ENCODE assay signal across 9 mouse cellular contexts in genomic region chr14:25636297-25636696, GRCm38 (mm10). TPM values are rescaled to one million over a fixed set of nuclear protein-coding genes. Genes with fewer than 3 reads are reported as not detected.
DNase-seq lines count a peak whose midpoint lies in the region; TF ChIP-seq lines count a peak whose summit lies in the region.
"Had no signal": no experiment of that assay in that cellular context is flagged by ENCODE, and none has a peak within 500 bp of the region (broad histone marks: within the 10 kb centered on the region; RNA-seq: fewer than 3 reads in every experiment).

No protein-coding gene starts in this region.

- dilution Hi-C loops in CH12.LX (cut with MboI; ENCODE audit: extremely low pct_ligation_motif_present, extremely low pct_unique_long_range_greater_than_20kb, low sequenced_read_pairs): no loop called here

- H3K9me3 ChIP-seq in CH12.LX (replicated peaks; ENCODE audit: low read length): no peaks in the 10 kb centered on the region
- H3K9me3 ChIP-seq: limb, embryonic 13.5 days had no signal

- no peak for TF ChIP-seq POLR2A in CH12.LX (IDR thresholded peaks at IDR 0.05; ENCODE audit: low read depth, low read length)

- TF ChIP-seq EP300 in CH12.LX (IDR thresholded peaks at IDR 0.05; ENCODE audit: low read length): no peak

- H3K79me2 ChIP-seq in CH12.LX (replicated peaks; ENCODE audit: control insufficient read depth, extremely low read depth, insufficient read depth, poor library complexity, severe bottlenecking): no peaks in the 10 kb centered on the region

- peaks cover 24 to 77% of the 10 kb centered on the region in 2 experiments for H3K36me3 ChIP-seq in CH12.LX (replicated peaks in 1 of 2; ENCODE audit: control insufficient read depth in 1 of 2, insufficient read depth in 1 of 2, low read length in 1 of 2)

- H3K27me3 ChIP-seq in CH12.LX (replicated peaks): no peaks in the 10 kb centered on the region
- H3K27me3 ChIP-seq: limb, embryonic 13.5 days had no signal

- no peak overlapping the region for H3K4me2 ChIP-seq in CH12.LX (ENCODE audit: insufficient read depth, low read depth, poor library complexity, severe bottlenecking)
- H3K4me2 ChIP-seq: limb, embryonic 13.5 days had no signal

- DNase-seq in gastrocnemius, adult 8-10 months (ENCODE audit: low spot score in 2 of 2): peak; percentile 21 to 26
- DNase-seq in gastrocnemius, postnatal 10 days: no peak
- DNase-seq in CH12.LX (ENCODE audit: extremely low read depth): no peak
- peak; percentile 76 to 77 for DNase-seq in cerebellum, postnatal 25 days
- peak; percentile 45 for DNase-seq in heart, postnatal 4 days
- no peak for DNase-seq in testis, postnatal 14 days (ENCODE audit: low spot score)
- no peak for DNase-seq in thymus, postnatal 25 days
- no peak for DNase-seq in embryo, embryonic 11 days

- no peak overlapping the region for H3K4me3 ChIP-seq in CH12.LX (replicated peaks in 1 of 3; ENCODE audit: low read depth in 2 of 3, low read length in 2 of 3, poor library complexity in 1 of 3)
- H3K4me3 ChIP-seq: limb, embryonic 13.5 days had no signal

- TF ChIP-seq CTCF in CH12.LX (conservative IDR thresholded peaks at IDR 0.05 in 1 of 2, IDR thresholded peaks at IDR 0.05 in 1 of 2; ENCODE audit: low read depth in 2 of 2, low read length in 2 of 2): no peak

- in situ Hi-C loops in CH12.LX (cut with MboI; ENCODE audit: low pct_ligation_motif_present, low pct_unique_long_range_greater_than_20kb, low sequenced_read_pairs): no loop called here

- H3K4me1 ChIP-seq in CH12.LX (ENCODE audit: control insufficient read depth in 1 of 2, insufficient read depth in 2 of 2): peaks cover 58 to 99% of the 10 kb centered on the region in 2 experiments

- H3K27ac ChIP-seq in CH12.LX (ENCODE audit: insufficient read depth, low read depth): peak overlapping the region; percentile 61

- no peak for TF ChIP-seq RAD21 in CH12.LX (IDR thresholded peaks at IDR 0.05; ENCODE audit: low read depth, low read length)

- H3K9ac ChIP-seq in CH12.LX (ENCODE audit: insufficient read depth, low read depth): no peak overlapping the region
- H3K9ac ChIP-seq: limb, embryonic 13.5 days had no signal

TF ChIP-seq in CH12.LX, 34 proteins besides CTCF, POLR2A, EP300 and RAD21:
- peak; percentile 32; the same call in 1 of the 2 replicates for TF ChIP-seq MAX (IDR thresholded peaks at IDR 0.05; ENCODE audit: low read length)
- no peak for TF ChIP-seq KAT2A (IDR thresholded peaks at IDR 0.05; ENCODE audit: insufficient replicate concordance, low read length)
TF ChIP-seq in CH12.LX: peak in this region for 1.

RNA-seq across cellular contexts. Expression of gene Ppif, which starts 57.7 kb away (rescaled TPM):
- total RNA-seq in gastrocnemius, adult 8-10 months (2022): 10 to 100 TPM; 22.9 to 29.3 (median 28.8) TPM
- total RNA-seq in gastrocnemius, postnatal 10 days (2021): 10 to 100 TPM; 35.7 to 39.2 TPM
- total RNA-seq in CH12.LX (2012; rRNA removed) (29.1 and 38.3 TPM in 2 replicates), CH12.LX (2014; rRNA removed) (50.3 and 52.9 TPM in 2 replicates)
- 99.3 and 106 TPM in 2 replicates for polyA plus RNA-seq in CH12.LX (2012; ENCODE audit: insufficient read length, low read depth)
- 100 to 1,000 TPM; 188 to 208 TPM for total RNA-seq in heart, postnatal 4 days (2021)

Comparison
In these comparisons a context has a peak if more than half of its experiments do, and no peak if none do; other contexts are left out.
1. DNase-seq: peak in gastrocnemius, adult 8-10 months (2 of 2), cerebellum, postnatal 25 days (2 of 2) and heart, postnatal 4 days (single experiment); none in gastrocnemius, postnatal 10 days (single experiment), CH12.LX (single experiment), testis, postnatal 14 days (single experiment), thymus, postnatal 25 days (single experiment) and embryo, embryonic 11 days (single experiment).